Mouse (Mus musculus) thymus, adult 2 months (tissue): ENCODE results near the gene Vmn2r12. TPM values are rescaled to one million over a fixed set of nuclear protein-coding genes. Genes with fewer than 3 reads are reported as not detected.
"Not testable (repeated sequence)": the region's sequence is repeated elsewhere in the genome, so short reads cannot be mapped to it uniquely, and the experiment has no call there.

Experiments used
- DNase-seq: peaks from one replicate; pipeline ENCODE4 v3.0.0; 2021
- H3K27ac ChIP-seq: fragments of 200-500 bp; 2 replicates; pipeline ENCODE4 v1.5.1; 2012; ENCODE audit warnings: low read length, control low read depth; ENCODE audit not compliant: control insufficient read depth, insufficient read depth
- H3K27me3 ChIP-seq: fragments of 200-500 bp; 2 replicates; pipeline ENCODE4 v1.6.1; 2012; ENCODE audit warnings: mild to moderate bottlenecking, low read length, moderate library complexity, mixed read lengths; ENCODE audit not compliant: control insufficient read depth, insufficient read depth
- H3K36me3 ChIP-seq: fragments of 200-500 bp; 2 replicates; pipeline ENCODE4 v1.6.1; 2012; ENCODE audit warnings: mild to moderate bottlenecking, low read length, moderate library complexity; ENCODE audit not compliant: control insufficient read depth, insufficient read depth
- H3K4me1 ChIP-seq: fragments of 200-500 bp; replicated peaks from 2 replicates; pipeline ENCODE4 v1.6.1; 2012; ENCODE audit warnings: low read length; ENCODE audit not compliant: control insufficient read depth, insufficient read depth
- H3K4me3 ChIP-seq: fragments of 200-500 bp; 2 replicates; pipeline ENCODE4 v1.5.1; 2012; ENCODE audit warnings: mild to moderate bottlenecking, low read length, control low read depth, moderate library complexity; ENCODE audit not compliant: control insufficient read depth, insufficient read depth
- CTCF ChIP-seq: fragments of 200-500 bp; IDR thresholded peaks from 2 replicates; pipeline ENCODE4 v1.5.1; 2012; ENCODE audit warnings: mild to moderate bottlenecking, control low read depth, low read length, moderate library complexity, borderline replicate concordance; ENCODE audit not compliant: control insufficient read depth, poor library complexity, insufficient read depth; ENCODE audit errors: extremely low read depth
- POLR2A ChIP-seq: fragments of 200-500 bp; IDR thresholded peaks from 2 replicates; pipeline ENCODE4 v1.6.1; 2012; ENCODE audit warnings: mild to moderate bottlenecking, low read length, control low read depth, moderate library complexity; ENCODE audit not compliant: control insufficient read depth, poor library complexity, insufficient read depth; ENCODE audit errors: extremely low read depth
- WGBS: fragments of 180-500 bp; shearing (Covaris S2); methylation state at CpG from one replicate; pipeline ENCODE4 v1.1.7; 2018; 5-methylcytosine and 5-hydroxymethylcytosine counted together
- polyA plus RNA-seq: library from polyadenylated mRNA; depleted of rRNA; stranded (reverse); fragments of >200 nt; gene quantifications from 2 replicates; pipeline ENCODE4 v1.2.3, GENCODE M21; 2012; rRNA removed

Gene Vmn2r12
- polyA plus RNA-seq = not detected in 2 replicates

DNA sequence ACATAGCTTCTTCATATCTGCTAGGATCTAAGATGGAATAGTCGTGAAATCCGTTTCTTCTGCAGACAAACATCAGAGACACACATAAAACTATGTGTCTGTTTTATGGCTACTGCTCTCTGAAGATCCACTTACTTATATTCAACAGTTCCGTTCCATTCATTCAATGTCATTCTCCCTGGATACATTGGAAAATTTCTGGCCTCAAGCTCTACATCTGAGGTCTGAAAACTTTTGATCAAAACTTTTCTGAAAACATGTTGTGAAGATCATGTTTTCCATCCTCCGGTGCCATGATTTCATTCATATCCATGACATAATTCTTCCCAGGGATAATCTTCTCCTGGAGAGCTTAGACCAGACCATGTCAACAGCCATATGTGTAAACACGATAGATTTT is at the start of gene Vmn2r12:
Gene Vmn2r12, minus strand, starts transcription at position 101 of the 400 bp plus-strand sequence.
- not testable (repeated sequence) for H3K4me3 ChIP-seq, H3K4me1 ChIP-seq, H3K27me3 ChIP-seq, DNase-seq, H3K36me3 ChIP-seq, H3K27ac ChIP-seq
- 93% methylated on average over 5 of the region's 5 CpGs for WGBS

DNA sequence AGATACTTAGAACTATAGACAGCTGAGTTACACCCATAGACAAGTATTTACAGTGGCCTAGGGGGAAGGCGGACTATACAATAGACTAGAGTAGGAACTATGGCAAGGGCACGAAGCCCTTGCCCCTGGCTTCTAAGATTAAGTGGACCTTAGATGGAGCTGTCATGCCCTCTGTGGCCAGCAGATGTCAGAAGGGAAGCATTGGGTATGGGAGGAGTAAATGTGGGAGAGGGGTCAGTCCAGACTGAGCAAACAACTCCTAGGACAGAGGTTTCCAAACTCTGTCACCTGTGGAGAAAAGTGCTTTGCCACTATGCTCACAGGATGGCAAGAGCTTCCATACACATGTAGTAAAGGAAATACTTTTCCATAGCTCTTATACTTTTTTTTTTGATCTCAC is 41.8 kb upstream of the Vmn2r12 start:
- 87% methylated on average over 2 of the region's 2 CpGs for WGBS
- Histone ChIP-seq H3K4me3 (no peak overlapping the region), H3K27ac (no peak overlapping the region), H3K36me3 (no peaks in the 10 kb centered on the region), H3K4me1 (no peaks in the 10 kb centered on the region), H3K27me3 (no peaks in the 10 kb centered on the region)
- TF ChIP-seq POLR2A = no peak
- TF ChIP-seq CTCF = no peak
- DNase-seq = no peak

DNA sequence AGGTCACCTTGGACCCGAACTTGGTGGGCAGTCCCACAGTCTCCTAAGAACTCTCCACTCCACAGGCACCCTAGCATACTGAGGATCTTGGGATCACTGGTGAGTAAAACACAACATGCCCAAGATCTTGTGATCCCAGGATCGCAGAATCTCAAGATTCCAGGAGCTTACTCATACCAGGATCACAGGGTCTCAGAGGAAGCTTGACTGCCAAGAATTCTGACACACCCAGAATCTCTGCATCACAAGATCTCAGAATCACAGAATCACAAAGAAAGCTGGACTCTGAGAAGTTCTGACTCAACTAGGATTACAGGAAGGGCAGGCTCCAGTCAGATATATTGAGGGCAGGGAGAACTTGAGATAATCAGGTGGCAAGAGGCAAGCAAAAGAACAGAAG is 39.0 kb upstream of the Vmn2r12 start:
- no peak for TF ChIP-seq CTCF
- TF ChIP-seq POLR2A = no peak
- DNase-seq = no peak
- Histone ChIP-seq H3K4me1 (no peaks in the 10 kb centered on the region), H3K27me3 (no peaks in the 10 kb centered on the region), H3K36me3 (no peaks in the 10 kb centered on the region), H3K27ac (no peak overlapping the region), H3K4me3 (no peak overlapping the region)
- WGBS = 89% methylated on average over 2 of the region's 2 CpGs

- not testable (repeated sequence) for H3K4me3 ChIP-seq, H3K27ac ChIP-seq, H3K4me1 ChIP-seq, H3K27me3 ChIP-seq, H3K36me3 ChIP-seq, DNase-seq
- WGBS = 83% methylated on average over 3 of the region's 3 CpGs
Measured at GRCm38 (mm10) chr5:109096482-109096881, 1.3 kb downstream of the Vmn2r12 start.

DNA sequence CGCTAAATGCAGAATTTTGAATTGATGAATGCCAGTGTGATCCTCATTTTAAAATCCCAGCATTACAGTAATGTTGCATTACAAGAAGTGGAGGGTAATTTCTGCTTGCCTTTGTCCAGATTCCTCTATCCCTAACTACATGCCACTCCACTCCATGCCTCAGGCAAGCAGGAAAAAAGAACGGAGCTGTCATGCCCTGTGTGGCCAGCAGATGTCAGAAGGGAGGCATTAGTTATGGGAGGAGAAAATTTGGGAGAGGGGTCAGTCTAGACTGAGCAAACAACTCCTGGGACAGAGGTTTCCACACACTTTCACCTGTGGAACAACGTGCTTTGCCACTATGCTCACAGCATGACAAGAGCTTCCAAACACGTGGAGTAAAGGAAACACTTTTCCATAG is 25.7 kb downstream of the Vmn2r12 start:
- not testable (repeated sequence) for H3K4me1 ChIP-seq, H3K36me3 ChIP-seq, H3K27me3 ChIP-seq, H3K4me3 ChIP-seq, H3K27ac ChIP-seq, DNase-seq
- WGBS = 51% methylated on average over 4 of the region's 4 CpGs

- WGBS = 89% methylated on average over 3 of the region's 3 CpGs
- H3K27ac ChIP-seq, H3K4me1 ChIP-seq, H3K36me3 ChIP-seq, DNase-seq, H3K27me3 ChIP-seq, H3K4me3 ChIP-seq: not testable (repeated sequence)
Measured at GRCm38 (mm10) chr5:109059469-109059868, 38.3 kb downstream of the Vmn2r12 start, which contains the start of gene Vmn2r11. Vmn2r11 (minus strand) TSS chr5:109059569.

DNA sequence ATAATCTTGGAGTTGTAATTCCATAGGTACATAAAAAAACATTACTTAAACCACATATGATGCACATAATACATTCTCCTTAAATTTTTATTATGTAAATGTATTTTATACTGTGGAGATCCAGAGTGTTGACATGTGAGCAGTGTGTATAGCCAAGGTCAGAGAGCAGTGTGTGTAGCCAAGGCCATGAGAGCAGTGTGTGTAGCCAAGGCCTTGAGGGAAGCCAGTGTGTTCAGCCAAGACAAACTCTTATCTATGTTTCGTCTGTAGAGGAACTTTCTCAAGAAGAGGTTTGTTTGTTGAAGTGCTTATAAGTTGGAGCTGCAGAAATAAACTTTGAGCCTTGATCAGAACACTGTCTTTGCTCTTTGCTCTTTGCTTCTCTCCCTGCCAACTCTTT is 42.5 kb downstream of the Vmn2r12 start:
- whole genome bisulfite sequencing = 86% methylated on average over 1 of the region's 1 CpGs

More for the DNA sequence above, 42.5 kb downstream of the Vmn2r12 start:
- Histone ChIP-seq H3K4me3 (no peak overlapping the region), H3K36me3 (no peaks in the 10 kb centered on the region), H3K27me3 (no peaks in the 10 kb centered on the region), H3K4me1 (no peaks in the 10 kb centered on the region), H3K27ac (no peak overlapping the region)
- DNase-seq = no peak
- no peak for TF ChIP-seq POLR2A
- no peak for TF ChIP-seq CTCF

Other genes with a start within 250 kb of the Vmn2r12 start
- gene Vmn2r9, start 245.3 kb downstream of the Vmn2r12 start, polyA plus RNA-seq = not detected in 2 replicates
- gene Vmn2r10, start 91.4 kb downstream of the Vmn2r12 start, polyA plus RNA-seq = not detected in 2 replicates
- not detected in 2 replicates for gene Vmn2r11, start 38.4 kb downstream of the Vmn2r12 start, polyA plus RNA-seq
- gene Vmn2r13, start 94.2 kb upstream of the Vmn2r12 start, polyA plus RNA-seq = not detected in 2 replicates
- not detected in 2 replicates for gene Vmn2r14, start 126.8 kb upstream of the Vmn2r12 start, polyA plus RNA-seq
- not detected in 2 replicates for gene Vmn2r15, start 199.7 kb upstream of the Vmn2r12 start, polyA plus RNA-seq
- gene Vmn2r16, start 232.2 kb upstream of the Vmn2r12 start, polyA plus RNA-seq = not detected in 2 replicates